Mouse (Mus musculus) embryonic fibroblast, embryonic 13.5 days (primary cell): ENCODE measurements around the gene Narfl. TPM values are rescaled to one million over a fixed set of nuclear protein-coding genes. Genes with fewer than 3 reads are reported as not detected.

Source experiments
- H3K27ac ChIP-seq: 2 replicates; pipeline ENCODE4 v1.5.1; 2012; ENCODE audit warnings: low read length, control low read depth, inconsistent platforms; ENCODE audit not compliant: insufficient read depth
- H3K4me1 ChIP-seq: 2 replicates; pipeline ENCODE4 v1.6.1; 2011; ENCODE audit warnings: low read length; ENCODE audit not compliant: control insufficient read depth, insufficient read depth
- H3K4me3 ChIP-seq: 2 replicates; pipeline ENCODE4 v1.5.1; 2011; ENCODE audit warnings: mild to moderate bottlenecking, control low read depth, low read length; ENCODE audit not compliant: insufficient read depth
- CTCF ChIP-seq: IDR thresholded peaks from 2 replicates; pipeline ENCODE4 v1.5.1; 2011; ENCODE audit warnings: mild to moderate bottlenecking, control low read depth, low read length, moderate library complexity, borderline replicate concordance; ENCODE audit not compliant: insufficient read depth
- POLR2A ChIP-seq: IDR thresholded peaks from 2 replicates; pipeline ENCODE4 v1.6.1; 2011; ENCODE audit warnings: low read depth, mild to moderate bottlenecking, control low read depth, low read length, moderate library complexity
- polyA plus RNA-seq: library from polyadenylated mRNA; stranded (reverse); fragments of >200 nt; gene quantifications from 2 replicates; pipeline ENCODE4 v1.2.4, GENCODE M21; 2011; ENCODE audit warnings: low read depth; ENCODE audit not compliant: missing spikeins, insufficient read length

Gene Narfl
- polyA plus RNA-seq, 1 experiment: 14.6 TPM

DNA sequence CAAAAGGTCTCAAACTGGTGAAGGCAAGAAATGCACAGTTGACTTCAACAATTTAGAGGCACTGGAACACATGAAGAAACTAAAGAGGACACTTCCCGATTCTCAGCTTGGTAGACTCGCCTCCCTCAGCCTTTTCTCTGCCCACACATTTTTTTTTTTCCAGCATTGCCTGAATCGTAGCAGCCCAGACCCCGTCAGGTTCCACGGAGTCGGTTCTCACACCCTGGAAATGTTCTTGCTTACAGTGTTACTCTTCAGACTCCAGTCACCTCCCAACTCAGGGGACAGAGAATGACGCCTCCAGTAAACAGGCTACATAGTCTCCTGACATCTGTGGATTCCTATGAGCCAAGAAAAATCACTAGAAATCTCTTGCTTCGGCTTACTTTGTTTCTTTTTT is 13.4 kb upstream of the Narfl start:
- H3K4me1 ChIP-seq: peaks cover 15% of the 10 kb centered on the region
- TF ChIP-seq CTCF (no peak), POLR2A (no peak)
- H3K27ac ChIP-seq: no peak overlapping the region
- no peak overlapping the region for H3K4me3 ChIP-seq

DNA sequence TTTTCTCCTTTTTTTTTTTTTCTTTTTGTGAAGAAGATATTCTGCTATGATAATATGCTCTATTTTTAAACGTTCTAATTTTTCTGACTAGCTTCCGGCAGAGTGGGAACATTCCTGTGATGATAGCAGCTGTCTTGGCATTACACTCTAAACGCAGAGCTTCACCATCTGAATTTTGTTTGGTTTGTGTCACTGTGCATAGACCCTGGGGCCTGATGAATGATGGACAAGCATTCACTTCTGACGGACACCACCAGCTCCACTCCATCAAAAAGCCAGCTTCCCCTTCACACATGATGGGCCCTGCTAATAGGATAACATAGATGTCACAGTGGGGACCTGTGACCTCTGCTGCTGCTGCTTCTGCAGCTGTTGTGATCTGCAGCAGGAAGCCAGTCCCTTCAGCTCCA is 12.0 kb upstream of the Narfl start:
- Histone ChIP-seq H3K4me1 (peaks cover 7% of the 10 kb centered on the region), H3K27ac (no peak overlapping the region), H3K4me3 (no peak overlapping the region)
- no peak for TF ChIP-seq POLR2A

- TF ChIP-seq POLR2A: no peak
- H3K27ac ChIP-seq: no peak overlapping the region
Measured at GRCm38 (mm10) chr17:25762591-25762990, 11.0 kb upstream of the Narfl start.

GRCm38 (mm10) chr17:25765886-25766285 is 7.7 kb upstream of the Narfl start:
- Histone ChIP-seq H3K4me1 (no peaks in the 10 kb centered on the region), H3K4me3 (no peak overlapping the region), H3K27ac (no peak overlapping the region)
- no peak for TF ChIP-seq CTCF
- TF ChIP-seq POLR2A: no peak

More at GRCm38 (mm10) chr17:25762591-25762990, 11.0 kb upstream of the Narfl start:
- Histone ChIP-seq H3K4me3 (no peak overlapping the region), H3K4me1 (no peaks in the 10 kb centered on the region)

- Histone ChIP-seq H3K4me1 (no peaks in the 10 kb centered on the region), H3K27ac (no peak overlapping the region), H3K4me3 (no peak overlapping the region)
- TF ChIP-seq CTCF (no peak), POLR2A (no peak)
Measured at GRCm38 (mm10) chr17:25769331-25769730, 4.2 kb upstream of the Narfl start.

GRCm38 (mm10) chr17:25775318-25776062 is 1.9 kb downstream of the Narfl start:
- Histone ChIP-seq H3K27ac (no peak overlapping the region), H3K4me1 (no peaks in the 10 kb centered on the region), H3K4me3 (no peak overlapping the region)
- TF ChIP-seq POLR2A (no peak), CTCF (no peak)

- H3K27ac ChIP-seq: no peak overlapping the region
- no peaks in the 10 kb centered on the region for H3K4me1 ChIP-seq
- TF ChIP-seq CTCF (no peak), POLR2A (no peak)
- H3K4me3 ChIP-seq: no peak overlapping the region
Measured at GRCm38 (mm10) chr17:25777948-25778347, 4.4 kb downstream of the Narfl start.

GRCm38 (mm10) chr17:25781339-25781738 is 7.8 kb downstream of the Narfl start:
- no peak for TF ChIP-seq POLR2A
- TF ChIP-seq CTCF: no peak
- Histone ChIP-seq H3K4me1 (no peaks in the 10 kb centered on the region), H3K27ac (no peak overlapping the region), H3K4me3 (no peak overlapping the region)

DNA sequence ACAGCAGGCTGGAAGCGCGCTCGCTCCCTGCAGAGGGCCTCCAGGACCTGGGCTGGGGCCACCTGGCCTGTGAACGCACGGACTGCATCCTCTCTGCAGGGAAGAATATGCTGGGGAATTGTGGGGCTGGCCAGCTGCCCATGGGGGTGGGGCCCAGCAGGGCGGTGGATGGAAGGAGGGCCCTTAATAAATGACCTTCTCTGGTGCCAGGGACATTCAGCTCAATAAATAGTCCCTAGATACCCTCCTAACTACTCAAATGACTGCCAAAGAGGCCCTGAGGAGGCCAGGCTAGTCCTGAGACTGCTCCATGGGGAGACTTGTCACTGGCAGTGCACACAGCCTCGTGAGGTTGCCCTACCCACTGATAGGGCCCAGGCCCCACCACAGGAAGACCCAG is 9.5 kb downstream of the Narfl start:
- TF ChIP-seq POLR2A (no peak), CTCF (no peak)
- H3K4me3 ChIP-seq: no peak overlapping the region
- H3K4me1 ChIP-seq: no peaks in the 10 kb centered on the region
- no peak overlapping the region for H3K27ac ChIP-seq

DNA sequence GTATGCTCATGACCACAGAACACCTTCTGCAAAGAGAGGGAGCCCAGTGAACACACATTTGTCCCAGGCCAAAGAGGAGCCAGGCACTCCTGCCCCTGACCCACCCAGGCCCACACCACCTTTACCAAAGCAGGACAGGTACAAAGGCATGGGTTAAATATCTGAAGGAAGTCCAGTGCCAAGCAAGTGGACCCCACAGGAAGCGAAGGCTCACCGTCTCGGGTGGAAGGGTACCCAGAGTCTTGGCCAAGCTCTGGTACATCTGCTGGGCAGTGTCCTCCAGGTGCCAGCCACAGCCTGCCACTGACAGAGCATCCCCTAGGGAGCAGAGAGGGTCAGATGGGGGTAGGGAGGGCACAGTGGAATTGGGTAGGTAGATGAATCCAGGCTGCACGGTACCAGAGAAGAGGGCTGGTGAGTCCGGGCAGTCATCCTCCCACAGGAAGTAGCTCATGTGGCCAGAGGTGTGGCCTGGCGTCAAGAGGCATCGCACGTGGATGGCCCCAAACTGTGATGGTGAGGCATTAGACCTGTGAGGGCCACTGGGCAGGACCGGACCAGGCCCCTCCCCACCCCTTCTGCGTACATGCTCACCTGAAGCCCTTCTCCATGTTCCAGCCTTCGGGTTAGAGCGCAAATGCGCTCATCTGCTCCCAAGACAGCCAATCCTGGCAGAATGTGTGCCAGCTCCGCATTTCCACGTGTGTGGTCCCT is 10.4 kb downstream of the Narfl start:
- H3K27ac ChIP-seq: no peak overlapping the region
- H3K4me3 ChIP-seq: 0 out of 2 replicates have a peak overlapping the region, but pooled peaks have one; percentile 73
- TF ChIP-seq POLR2A (no peak), CTCF (no peak)
- H3K4me1 ChIP-seq: no peaks in the 10 kb centered on the region
